Mouse (Mus musculus): ENCODE measurements around the gene Ankrd45.

- TF ChIP-seq CTCF (IDR thresholded peaks at IDR 0.05; ENCODE audit: low read depth): no peak
- TF ChIP-seq EP300 (IDR thresholded peaks at IDR 0.05; ENCODE audit: low read depth): no peak
Observed at GRCm38 (mm10) chr1:161182386-161182785, 39.9 kb downstream of the Ankrd45 start.

Measured in heart, postnatal 0 days (tissue).